13 mouse cellular contexts compared by ENCODE assay signal in genomic region chr1:133079509-133079908, GRCm38 (mm10). TPM values are rescaled to one million over a fixed set of nuclear protein-coding genes. Genes with fewer than 3 reads are reported as not detected.
DNase-seq lines count a peak whose midpoint lies in the region; ATAC-seq and TF ChIP-seq lines count a peak whose summit lies in the region.
"Had no signal": no experiment of that assay in that cellular context is flagged by ENCODE, and none has a peak within 500 bp of the region (broad histone marks: within the 10 kb centered on the region; RNA-seq: fewer than 3 reads in every experiment).

No protein-coding gene starts in this region.

- TF ChIP-seq CTCF in heart, adult 2 months (IDR thresholded peaks at IDR 0.05), result no peak

- H3K36me3 ChIP-seq in hindbrain, embryonic 10.5 days, result peaks cover 94% of the 10 kb centered on the region
- peaks cover 61% of the 10 kb centered on the region for H3K36me3 ChIP-seq in midbrain, embryonic 14.5 days (ENCODE audit: control insufficient read depth, insufficient read depth, low read length)
- H3K36me3 ChIP-seq in heart, adult 2 months (ENCODE audit: control insufficient read depth, insufficient read depth, low read length), result peaks cover 21% of the 10 kb centered on the region
- H3K36me3 ChIP-seq: liver, embryonic 15.5 days had no signal

- H3K4me1 ChIP-seq in hindbrain, embryonic 10.5 days (replicated peaks), result peaks cover 82% of the 10 kb centered on the region
- H3K4me1 ChIP-seq in midbrain, embryonic 14.5 days (ENCODE audit: control insufficient read depth, insufficient read depth, low read length), result peaks cover 16% of the 10 kb centered on the region
- H3K4me1 ChIP-seq in heart, adult 2 months (ENCODE audit: control insufficient read depth, insufficient read depth, low read length), result peaks cover 22% of the 10 kb centered on the region

- peak overlapping the region; percentile 26 for H3K4me3 ChIP-seq in hindbrain, embryonic 10.5 days
- no peak overlapping the region for H3K4me3 ChIP-seq in midbrain, embryonic 14.5 days (replicated peaks; ENCODE audit: low read depth, low read length)
- H3K4me3 ChIP-seq in heart, adult 2 months, result no peak overlapping the region
- H3K4me3 ChIP-seq: liver, embryonic 15.5 days had no signal

- H3K27me3 ChIP-seq in hindbrain, embryonic 10.5 days (ENCODE audit: insufficient read depth, poor library complexity, severe bottlenecking), result 0 out of 2 replicates have a peak, but pooled peaks cover 3% of the 10 kb centered on the region
- H3K27me3 ChIP-seq in midbrain, embryonic 14.5 days (ENCODE audit: control insufficient read depth, insufficient read depth, low read length), result no peaks in the 10 kb centered on the region
- no peaks in the 10 kb centered on the region for H3K27me3 ChIP-seq in heart, adult 2 months (ENCODE audit: control insufficient read depth, insufficient read depth, low read length)
- H3K27me3 ChIP-seq: Patski had no signal

- peak; percentile 69 for DNase-seq in left cerebral cortex, postnatal 4 days
- DNase-seq in left cerebral cortex, adult 18-20 months (ENCODE audit: low spot score in 2 of 2), result no peak
- DNase-seq in hindbrain, embryonic 10.5 days (ENCODE audit: low spot score), result peak; percentile 79
- peak; percentile 56 for DNase-seq in midbrain, embryonic 14.5 days
- no peak for DNase-seq in right cerebral cortex, postnatal 10 days (ENCODE audit: low spot score in 2 of 2)
- no peak for DNase-seq in ovary, postnatal 36 days (ENCODE audit: low spot score)
- DNase-seq in thymus, postnatal 14 days, result no peak
- DNase-seq in heart, adult 2 months, result no peak
- DNase-seq: cerebellum, adult 2 months; heart, postnatal 4 days; kidney, postnatal 10 days had no signal

- peak overlapping the region; percentile 21; the same call in 1 of the 2 replicates for H3K9ac ChIP-seq in midbrain, embryonic 14.5 days (replicated peaks; ENCODE audit: low read length)
- no peak overlapping the region for H3K9ac ChIP-seq in heart, adult 2 months (ENCODE audit: low read depth, low read length)
- H3K9ac ChIP-seq: liver, embryonic 15.5 days had no signal

- TF ChIP-seq POLR2A in heart, adult 2 months (IDR thresholded peaks at IDR 0.05; ENCODE audit: insufficient read depth, low read depth, low read length), result no peak

- no peaks in the 10 kb centered on the region for H3K9me3 ChIP-seq in hindbrain, embryonic 10.5 days
- H3K9me3 ChIP-seq in midbrain, embryonic 14.5 days (ENCODE audit: control insufficient read depth, low read length), result no peaks in the 10 kb centered on the region
- H3K9me3 ChIP-seq: liver, embryonic 15.5 days had no signal

- H3K27ac ChIP-seq in hindbrain, embryonic 10.5 days, result peak overlapping the region; percentile 98
- H3K27ac ChIP-seq in midbrain, embryonic 14.5 days (replicated peaks; ENCODE audit: low read depth, low read length), result peak overlapping the region; percentile 75
- H3K27ac ChIP-seq in heart, adult 2 months, result no peak overlapping the region
- H3K27ac ChIP-seq: liver, embryonic 15.5 days had no signal

- ATAC-seq in midbrain, embryonic 14.5 days (ENCODE audit: low FRiP score, low TSS enrichment), result peak; percentile 53; the same call in 1 of the 2 replicates
- ATAC-seq: Patski had no signal

- no peaks in the 10 kb centered on the region for H3K79me2 ChIP-seq in heart, adult 2 months (replicated peaks; ENCODE audit: control insufficient read depth, insufficient read depth, low read length)

- no peak for TF ChIP-seq EP300 in heart, adult 2 months (IDR thresholded peaks at IDR 0.05; ENCODE audit: insufficient read depth, low read depth, low read length)

- WGBS in hindbrain, embryonic 10.5 days, result 34% methylated on average over 7 of the region's 7 CpGs
- WGBS in midbrain, embryonic 14.5 days, result 29% methylated on average over 7 of the region's 7 CpGs
- WGBS in heart, adult 2 months, result 97% methylated on average over 7 of the region's 7 CpGs

- intact Hi-C loops in left cerebral cortex, postnatal 4 days (cut with DNase I), result no loop called here
- intact Hi-C loops in heart, adult 2 months (cut with DNase I), result no loop called here

- H3K4me2 ChIP-seq in midbrain, embryonic 14.5 days (ENCODE audit: low read length), result no peak overlapping the region
- H3K4me2 ChIP-seq: liver, embryonic 15.5 days had no signal

RNA-seq across cellular contexts. Expression of gene Pik3c2b, which starts 34.0 kb away (rescaled TPM):
- total RNA-seq in left cerebral cortex, postnatal 4 days (2021), result 10 to 100 TPM; 52.0 to 56.3 TPM
- 10 to 100 TPM; 14.6 to 15.2 TPM for total RNA-seq in left cerebral cortex, adult 18-20 months (2021)
- 16.8 and 20.8 TPM in 2 replicates for polyA plus RNA-seq in hindbrain, embryonic 10.5 days (2016; fragmentation: Nextera tagmentation; extraction: Ambion mirVana)
- polyA plus RNA-seq in midbrain, embryonic 14.5 days (2014; fragmentation: Nextera tagmentation; extraction: Ambion mirVana), result 14.3 and 17.0 TPM in 2 replicates
- total RNA-seq in heart, adult 2 months (2021), result 10 to 100 TPM; 14.6 to 19.4 TPM
- polyA plus RNA-seq in heart, adult 2 months (2012; rRNA removed), result 19.9 and 22.0 TPM in 2 replicates

RNA-seq across cellular contexts. Expression of gene Mdm4, which starts 49.1 kb away (rescaled TPM):
- 100 to 1,000 TPM; 103 to 109 TPM for total RNA-seq in left cerebral cortex, postnatal 4 days (2021)
- total RNA-seq in left cerebral cortex, adult 18-20 months (2021), result 10 to 100 TPM; 76.8 to 77.9 TPM
- polyA plus RNA-seq in hindbrain, embryonic 10.5 days (2016; fragmentation: Nextera tagmentation; extraction: Ambion mirVana), result 31.9 and 36.3 TPM in 2 replicates
- 52.5 and 53.5 TPM in 2 replicates for polyA plus RNA-seq in midbrain, embryonic 14.5 days (2014; fragmentation: Nextera tagmentation; extraction: Ambion mirVana)
- total RNA-seq in heart, adult 2 months (2021), result 10 to 100 TPM; 23.7 to 25.9 TPM
- polyA plus RNA-seq in heart, adult 2 months (2012; rRNA removed), result 22.9 and 43.2 TPM in 2 replicates

RNA-seq across cellular contexts. Expression of gene Ppp1r15b, which starts 51.4 kb away (rescaled TPM):
- 10 to 100 TPM; 44.0 to 45.4 TPM for total RNA-seq in left cerebral cortex, postnatal 4 days (2021)
- 10 to 100 TPM; 44.6 to 49.3 TPM for total RNA-seq in left cerebral cortex, adult 18-20 months (2021)
- 46.2 and 54.6 TPM in 2 replicates for polyA plus RNA-seq in hindbrain, embryonic 10.5 days (2016; fragmentation: Nextera tagmentation; extraction: Ambion mirVana)
- 18.1 and 36.2 TPM in 2 replicates for polyA plus RNA-seq in midbrain, embryonic 14.5 days (2014; fragmentation: Nextera tagmentation; extraction: Ambion mirVana)
- 10 to 100 TPM; 21.5 to 22.8 TPM for total RNA-seq in heart, adult 2 months (2021)
- polyA plus RNA-seq in heart, adult 2 months (2012; rRNA removed), result 8.6 and 12.8 TPM in 2 replicates

Comparison
In these comparisons a context has a peak if more than half of its experiments do, and no peak if none do; other contexts are left out.
1. DNase-seq: peak in left cerebral cortex, postnatal 4 days (single experiment), hindbrain, embryonic 10.5 days (single experiment) and midbrain, embryonic 14.5 days (single experiment); none in left cerebral cortex, adult 18-20 months (0 of 2), right cerebral cortex, postnatal 10 days (0 of 2), ovary, postnatal 36 days (single experiment), thymus, postnatal 14 days (single experiment) and heart, adult 2 months (0 of 2).